Mouse (Mus musculus): ENCODE measurements around the gene Mars. TPM values are rescaled to one million over a fixed set of nuclear protein-coding genes. Genes with fewer than 3 reads are reported as not detected.
A peak's percentile ranks its signal among the peaks of the same experiment; 100 is the strongest.

Mars gene
- total and polyA plus RNA-seq, 2 experiments from 2014 or later, result 48.9 to 64.6 TPM

GRCm38 (mm10) chr10:127269884-127270283 lies 41.7 kb downstream of the Mars start:
- TF ChIP-seq CTCF (IDR thresholded peaks at IDR 0.05; ENCODE audit: low read depth) (no peak), EP300 (IDR thresholded peaks at IDR 0.05; ENCODE audit: low read depth) (no peak)
- 78% methylated on average over 4 of the region's 4 CpGs for WGBS
- Histone ChIP-seq H3K27ac (ENCODE audit: low read depth) (no peak overlapping the region), H3K9ac (replicated peaks; ENCODE audit: low read depth, low read length) (no peak overlapping the region), H3K36me3 (replicated peaks; ENCODE audit: control insufficient read depth, insufficient read depth, low read length) (peaks cover 45% of the 10 kb centered on the region), H3K9me3 (replicated peaks; ENCODE audit: control insufficient read depth, low read length) (no peaks in the 10 kb centered on the region), H3K27me3 (ENCODE audit: control insufficient read depth, insufficient read depth, low read length) (no peaks in the 10 kb centered on the region), H3K4me2 (ENCODE audit: low read depth, low read length) (no peak overlapping the region), H3K4me1 (ENCODE audit: control insufficient read depth, insufficient read depth) (peaks cover 17% of the 10 kb centered on the region), H3K4me3 (ENCODE audit: low read depth, low read length) (no peak overlapping the region)
- DNase-seq (ENCODE audit: low spot score) (no peak), ATAC-seq (ENCODE audit: insufficient read depth, low read depth) (no peak)

GRCm38 (mm10) chr10:127269036-127269435 lies 42.5 kb downstream of the Mars start:
- H3K27ac ChIP-seq (ENCODE audit: low read depth), result peak overlapping the region; percentile 52; the same call in 1 of the 2 replicates
- ATAC-seq (ENCODE audit: insufficient read depth, low read depth) (no peak), DNase-seq (ENCODE audit: low spot score) (no peak)
- no peaks in the 10 kb centered on the region for H3K9me3 ChIP-seq (replicated peaks; ENCODE audit: control insufficient read depth, low read length)
- peaks cover 38% of the 10 kb centered on the region for H3K36me3 ChIP-seq (replicated peaks; ENCODE audit: control insufficient read depth, insufficient read depth, low read length)
- no peak overlapping the region for H3K4me3 ChIP-seq (ENCODE audit: low read depth, low read length)
- peaks cover 17% of the 10 kb centered on the region for H3K4me1 ChIP-seq (ENCODE audit: control insufficient read depth, insufficient read depth)
- 63% methylated on average over 12 of the region's 12 CpGs for WGBS
- no peak for TF ChIP-seq CTCF (IDR thresholded peaks at IDR 0.05; ENCODE audit: low read depth)
- TF ChIP-seq EP300 (IDR thresholded peaks at IDR 0.05; ENCODE audit: low read depth), result no peak
- no peak overlapping the region for H3K4me2 ChIP-seq (ENCODE audit: low read depth, low read length)
- no peak overlapping the region for H3K9ac ChIP-seq (replicated peaks; ENCODE audit: low read depth, low read length)
- H3K27me3 ChIP-seq (ENCODE audit: control insufficient read depth, insufficient read depth, low read length), result peaks cover 4% of the 10 kb centered on the region; the same call in 1 of the 2 replicates

GRCm38 (mm10) chr10:127268401-127268800 lies 43.2 kb downstream of the Mars start:
- ATAC-seq (ENCODE audit: insufficient read depth, low read depth) (peak; percentile 22; the same call in 1 of the 2 replicates), DNase-seq (ENCODE audit: low spot score) (peak; percentile 29)
- Histone ChIP-seq H3K27me3 (ENCODE audit: control insufficient read depth, insufficient read depth, low read length) (peaks cover 8% of the 10 kb centered on the region; the same call in 1 of the 2 replicates), H3K9me3 (replicated peaks; ENCODE audit: control insufficient read depth, low read length) (no peaks in the 10 kb centered on the region), H3K36me3 (replicated peaks; ENCODE audit: control insufficient read depth, insufficient read depth, low read length) (peaks cover 36% of the 10 kb centered on the region), H3K27ac (ENCODE audit: low read depth) (peak overlapping the region; percentile 50), H3K9ac (replicated peaks; ENCODE audit: low read depth, low read length) (no peak overlapping the region), H3K4me3 (ENCODE audit: low read depth, low read length) (no peak overlapping the region), H3K4me1 (ENCODE audit: control insufficient read depth, insufficient read depth) (peaks cover 17% of the 10 kb centered on the region), H3K4me2 (ENCODE audit: low read depth, low read length) (no peak overlapping the region)
- no peak for TF ChIP-seq EP300 (IDR thresholded peaks at IDR 0.05; ENCODE audit: low read depth)
- TF ChIP-seq CTCF (IDR thresholded peaks at IDR 0.05; ENCODE audit: low read depth), result no peak
- 34% methylated on average over 5 of the region's 5 CpGs for WGBS

- Histone ChIP-seq H3K27ac (ENCODE audit: low read depth) (peak overlapping the region; percentile 90; the same call in 1 of the 2 replicates), H3K9ac (replicated peaks; ENCODE audit: low read depth, low read length) (peak overlapping the region; percentile 96), H3K4me1 (ENCODE audit: control insufficient read depth, insufficient read depth) (peaks cover 17% of the 10 kb centered on the region), H3K9me3 (replicated peaks; ENCODE audit: control insufficient read depth, low read length) (no peaks in the 10 kb centered on the region), H3K27me3 (ENCODE audit: control insufficient read depth, insufficient read depth, low read length) (peaks cover 18% of the 10 kb centered on the region), H3K4me2 (ENCODE audit: low read depth, low read length) (peak overlapping the region; percentile 90), H3K36me3 (replicated peaks; ENCODE audit: control insufficient read depth, insufficient read depth, low read length) (peaks cover 30% of the 10 kb centered on the region), H3K4me3 (ENCODE audit: low read depth, low read length) (peak overlapping the region; percentile 89)
- TF ChIP-seq EP300 (IDR thresholded peaks at IDR 0.05; ENCODE audit: low read depth), result no peak
- no peak for TF ChIP-seq CTCF (IDR thresholded peaks at IDR 0.05; ENCODE audit: low read depth)
- DNase-seq (ENCODE audit: low spot score), result no peak
- WGBS, result 61% methylated on average over 5 of the region's 5 CpGs
- ATAC-seq (ENCODE audit: insufficient read depth, low read depth), result no peak
These were observed 44.3 kb downstream of the Mars start for GRCm38 (mm10) chr10:127267318-127267717.

DNA sequence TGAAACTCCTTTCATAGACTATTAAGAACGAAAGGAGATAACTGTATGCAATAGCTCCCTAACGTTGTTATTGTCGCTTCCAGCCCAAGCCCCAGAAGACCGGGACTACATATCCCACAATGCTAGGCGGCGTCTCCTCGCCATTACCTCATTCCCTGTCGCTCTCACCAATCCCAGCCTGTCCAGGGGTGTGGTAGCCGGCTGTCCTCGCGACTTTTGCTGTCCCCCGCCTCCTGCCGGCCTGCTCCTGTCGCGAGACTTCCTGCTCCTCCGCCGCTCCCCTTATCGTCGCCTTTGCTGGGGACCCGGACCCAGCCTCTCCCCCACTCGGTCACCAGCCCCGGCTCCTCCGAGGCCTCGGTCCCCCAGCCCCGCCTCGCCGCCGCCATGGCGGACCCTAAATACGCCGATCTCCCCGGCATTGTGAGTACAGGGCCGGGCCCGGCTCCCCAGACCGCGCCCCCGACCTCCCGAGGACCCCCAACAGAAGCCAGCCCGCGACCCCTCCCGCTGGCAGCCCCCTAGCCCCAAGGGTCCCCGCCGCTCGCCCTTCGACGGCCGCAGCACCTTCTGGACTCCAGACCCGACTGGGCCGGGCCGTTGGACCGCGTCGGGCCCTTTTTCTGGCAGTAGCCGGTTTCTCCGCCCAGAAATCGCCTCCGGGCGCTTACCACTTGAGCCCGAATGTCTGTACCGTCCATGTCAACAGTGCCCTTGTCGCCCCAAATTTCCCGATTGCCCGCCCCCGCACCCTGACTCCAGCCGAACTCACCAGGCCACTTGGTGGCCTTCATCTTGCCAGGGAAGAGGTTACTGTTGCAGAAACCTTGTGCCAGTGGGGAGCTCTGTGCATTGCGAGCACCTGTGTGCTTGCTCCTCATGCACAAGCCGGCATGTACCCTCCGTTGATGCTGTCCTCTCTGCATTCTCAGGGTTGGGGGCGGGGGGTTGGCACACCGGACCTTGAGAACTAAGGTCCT lies 45.2 kb downstream of the Mars start, which contains the start of gene Dctn2:
TSS of gene Dctn2 (plus strand) at position 257 of the 980 bp plus-strand sequence.
- Histone ChIP-seq H3K27me3 (ENCODE audit: control insufficient read depth, insufficient read depth, low read length) (peaks cover 28% of the 10 kb centered on the region), H3K4me3 (ENCODE audit: low read depth, low read length) (peak within 1 kb of the TSS; percentile 89), H3K36me3 (replicated peaks; ENCODE audit: control insufficient read depth, insufficient read depth, low read length) (peaks cover 23% of the 10 kb centered on the region), H3K4me1 (ENCODE audit: control insufficient read depth, insufficient read depth) (peaks cover 17% of the 10 kb centered on the region), H3K4me2 (ENCODE audit: low read depth, low read length) (peak within 1 kb of the TSS; percentile 90), H3K9ac (replicated peaks; ENCODE audit: low read depth, low read length) (peak within 1 kb of the TSS; percentile 96), H3K27ac (ENCODE audit: low read depth) (peak within 1 kb of the TSS; percentile 90), H3K9me3 (replicated peaks; ENCODE audit: control insufficient read depth, low read length) (no peaks in the 10 kb centered on the region)
- WGBS, result under 1% methylated on average over 69 of the region's 70 CpGs
- DNase-seq (ENCODE audit: low spot score) (peak; percentile 99), ATAC-seq (ENCODE audit: insufficient read depth, low read depth) (peak; percentile 98)
- TF ChIP-seq CTCF (IDR thresholded peaks at IDR 0.05; ENCODE audit: low read depth) (no peak), EP300 (IDR thresholded peaks at IDR 0.05; ENCODE audit: low read depth) (peak; percentile 80)
